Mouse (Mus musculus) inflammation-experienced regulatory T-cells (primary cell): Measurements from ENCODE around the gene Mucl3. TPM values are rescaled to one million over a fixed set of nuclear protein-coding genes. Genes with fewer than 3 reads are reported as not detected.

Experiments used
- polyA plus RNA-seq, 2 experiments: library from polyadenylated mRNA; unstranded; fragments of 100-300 nt; shearing (Covaris generic); gene quantifications; one replicate each; pipeline ENCODE4 v1.2.1; 2017

Gene Mucl3
- polyA plus RNA-seq = not detected

DNA sequence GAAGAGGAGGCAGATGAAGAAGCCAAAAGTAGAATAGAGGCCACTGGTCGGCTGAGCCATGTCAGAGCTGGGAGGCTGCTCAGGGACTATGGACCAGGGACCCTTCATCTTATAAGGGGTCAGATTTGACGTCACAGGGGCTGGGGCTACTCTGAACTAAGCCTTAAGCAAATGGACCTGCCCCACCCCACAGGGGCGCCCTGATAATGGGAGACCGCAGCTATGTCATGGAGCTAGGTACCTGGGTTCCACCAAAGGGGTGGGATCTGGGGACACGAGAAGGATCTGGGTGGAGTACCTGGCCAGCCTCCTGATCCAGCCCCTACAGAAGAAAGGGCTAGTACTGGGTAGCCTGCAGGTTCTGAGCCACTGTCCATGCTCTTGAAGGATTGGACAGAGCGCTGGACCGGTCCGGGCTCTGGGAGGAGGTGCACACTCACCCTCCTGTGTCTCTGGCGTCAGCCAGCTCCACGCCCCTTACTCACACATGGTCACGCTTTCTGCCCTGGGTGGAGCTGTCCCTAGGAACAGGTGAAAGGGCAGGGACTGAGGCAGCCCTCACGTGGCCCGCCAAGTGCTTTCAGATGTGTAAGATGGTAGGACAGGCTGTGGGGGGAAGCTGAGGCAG, at the start of gene Mucl3:
Mucl3 (minus strand) TSS at position 87 of the 628 bp plus-strand sequence.

DNA sequence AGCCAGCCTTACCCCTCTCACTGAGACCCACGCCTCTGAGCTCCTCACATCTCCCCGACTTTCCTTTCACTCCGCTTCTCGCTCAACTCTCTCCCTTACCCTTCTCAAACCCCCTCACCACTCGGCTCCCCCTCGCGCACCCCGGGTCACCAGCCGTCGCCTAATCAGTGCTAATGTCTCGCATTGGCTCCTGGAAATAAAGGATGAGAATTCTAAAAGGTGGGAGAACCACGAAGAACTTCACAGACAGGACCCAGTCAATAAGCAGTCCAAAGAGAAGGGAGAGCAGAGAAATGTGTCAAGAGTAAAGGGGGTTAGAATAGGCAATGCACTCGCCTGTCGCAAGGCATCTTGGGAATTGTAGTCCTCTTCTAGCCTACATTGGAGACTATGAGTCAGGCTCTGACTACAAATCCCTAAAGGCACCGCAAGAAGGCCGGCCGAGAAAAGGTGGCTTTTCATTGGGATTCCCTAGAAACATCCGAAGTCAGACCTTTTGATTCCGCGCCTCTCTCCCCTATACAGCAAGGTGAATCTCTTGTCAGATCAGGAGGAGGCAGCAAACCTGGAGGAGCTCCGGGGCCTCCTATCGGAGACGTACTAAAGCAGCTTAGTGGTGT, 30.0 kb upstream of the Mucl3 start, which contains the start of gene Gtf2h4:
Gtf2h4 (minus strand) TSS at position 324 of the 620 bp plus-strand sequence.

GRCm38 (mm10) chr17:35667334-35668065, 24.0 kb upstream of the Mucl3 start, which contains the start of gene Vars2:
Gene Vars2 (minus strand): TSS chr17:35667592.

DNA sequence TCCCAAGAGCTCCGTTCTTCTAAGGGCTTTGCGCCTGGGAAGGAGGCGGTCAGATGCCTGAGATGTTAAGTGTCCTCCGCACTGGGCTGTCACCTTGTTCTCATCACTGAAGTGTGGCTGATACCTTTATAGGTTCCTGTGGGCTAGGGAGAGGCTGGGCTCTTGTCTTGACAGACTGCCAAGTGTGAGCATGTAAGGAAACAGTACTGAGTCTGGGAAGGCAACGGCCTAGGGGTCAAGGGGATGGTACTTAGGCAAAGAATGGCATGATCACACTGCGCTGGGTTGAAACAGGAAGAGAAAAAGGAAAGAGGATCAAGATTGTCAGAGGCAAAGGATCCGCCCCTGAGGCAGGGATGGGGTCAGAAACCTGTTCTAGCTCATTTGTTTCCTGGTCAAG, 17.0 kb downstream of the Mucl3 start, which contains the start of gene Gm9573:
Gm9573 (minus strand) TSS at position 101 of the 400 bp plus-strand sequence.

GRCm38 (mm10) chr17:35601249-35601648, 42.2 kb downstream of the Mucl3 start, which contains the start of gene Sfta2:
Gene Sfta2 (plus strand): TSS chr17:35601549.

Other genes with a start within 250 kb of the Mucl3 start
- gene H2-Q6, start 218.8 kb downstream of the Mucl3 start, polyA plus RNA-seq = 100 to 1,000 TPM; 686 to 886 TPM
- gene H2-Q7, start 204.5 kb downstream of the Mucl3 start, polyA plus RNA-seq = 1,000 to 10,000 TPM; 2,137 to 2,431 TPM
- gene H2-Q10, start 173.6 kb downstream of the Mucl3 start, polyA plus RNA-seq = 10 to 100 TPM; 24.7 to 30.9 TPM
- 1 to 10 TPM in 1 of 2 experiments, under 1 TPM in 1; 0.40 to 1.3 TPM for gene Pou5f1, start 137.7 kb downstream of the Mucl3 start, polyA plus RNA-seq
- 10 to 100 TPM; 12.6 to 27.6 TPM for gene Tcf19, start 126.9 kb downstream of the Mucl3 start, polyA plus RNA-seq
- 10 to 100 TPM; 10.7 to 18.4 TPM for gene Cchcr1, start 126.6 kb downstream of the Mucl3 start, polyA plus RNA-seq
- not detected for gene Psors1c2, start 110.5 kb downstream of the Mucl3 start, polyA plus RNA-seq
- gene Cdsn, start 91.6 kb downstream of the Mucl3 start, polyA plus RNA-seq = not detected
- not detected for gene 2300002M23Rik, start 76.2 kb downstream of the Mucl3 start, polyA plus RNA-seq
- gene Sfta2, start 42.1 kb downstream of the Mucl3 start, polyA plus RNA-seq = not detected
- not detected for gene Gm9573, start 17.1 kb downstream of the Mucl3 start, polyA plus RNA-seq
- 10 to 100 TPM; 27.1 to 30.7 TPM for gene Vars2, start 23.9 kb upstream of the Mucl3 start, polyA plus RNA-seq
- 10 to 100 TPM; 24.3 to 29.4 TPM for gene Gtf2h4, start 30.0 kb upstream of the Mucl3 start, polyA plus RNA-seq
- gene Ddr1, start 60.9 kb upstream of the Mucl3 start, polyA plus RNA-seq = 10 to 100 TPM in 1 of 2 experiments, 1 to 10 TPM in 1; 6.2 to 13.2 TPM
- 10 to 100 TPM in 1 of 2 experiments, 1 to 10 TPM in 1; 1.3 to 15.6 TPM for gene Ier3, start 178.0 kb upstream of the Mucl3 start, polyA plus RNA-seq
- 10 to 100 TPM; 50.7 to 73.5 TPM for gene Flot1, start 179.5 kb upstream of the Mucl3 start, polyA plus RNA-seq
- 100 to 1,000 TPM in 1 of 2 experiments, 10 to 100 TPM in 1; 97.3 to 106 TPM for gene Tubb5, start 194.6 kb upstream of the Mucl3 start, polyA plus RNA-seq
- gene Mdc1, start 197.8 kb upstream of the Mucl3 start, polyA plus RNA-seq = 10 to 100 TPM; 11.1 to 14.2 TPM
- 10 to 100 TPM; 18.1 to 29.3 TPM for gene Nrm, start 217.6 kb upstream of the Mucl3 start, polyA plus RNA-seq
- 100 to 1,000 TPM; 514 to 647 TPM for gene Ppp1r18, start 221.9 kb upstream of the Mucl3 start, polyA plus RNA-seq
- gene Dhx16, start 236.1 kb upstream of the Mucl3 start, polyA plus RNA-seq = 10 to 100 TPM; 63.2 to 63.3 TPM